Mouse (Mus musculus): ENCODE measurements at regions not wholly inside any gene's neighbourhood (a gene's known extent, or its start where the extent isn't known, plus 50 kb on each side); places are given as distances from the start of the nearest gene placed in this dataset.
A peak's percentile ranks its signal among the peaks of the same experiment; 100 is the strongest.

DNA sequence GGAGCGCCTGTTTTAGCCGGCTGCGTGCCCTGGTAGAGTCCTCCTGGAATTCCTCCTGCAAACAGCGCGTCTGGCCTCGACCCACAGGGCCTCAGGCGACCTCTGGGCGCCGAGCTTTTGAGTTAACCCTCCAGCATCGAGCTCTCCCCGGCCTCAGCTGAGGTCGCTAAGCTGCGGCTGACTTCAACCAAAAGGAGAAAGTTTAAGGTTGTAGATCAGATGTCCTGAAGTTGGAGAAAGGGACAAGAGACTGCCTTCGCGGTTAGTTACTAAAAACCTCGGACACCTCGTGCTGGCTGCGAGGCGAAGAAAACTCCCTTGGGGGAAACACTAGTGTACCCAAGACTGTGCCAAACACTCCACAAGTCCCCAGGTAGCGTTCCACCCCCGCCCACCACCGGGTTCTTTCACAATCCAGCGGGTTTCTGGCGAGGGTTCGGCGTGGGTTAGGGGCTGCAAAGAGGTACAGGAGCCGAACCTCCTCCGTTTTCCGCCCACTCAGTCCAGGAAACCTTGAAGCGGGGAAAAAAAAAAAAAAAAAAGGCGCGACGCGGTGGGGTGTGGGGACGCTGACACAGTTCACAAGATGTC, 78.9 kb downstream of the Kcnrg start:
- Histone ChIP-seq H3K27me3 (ENCODE audit: insufficient read depth, low read length) (peaks cover 45% of the 10 kb centered on the region), H3K36me3 (ENCODE audit: insufficient read depth, low read length) (no peaks in the 10 kb centered on the region), H3K27ac (ENCODE audit: low read depth, low read length) (no peak overlapping the region), H3K4me3 (ENCODE audit: low read depth, low read length) (peak overlapping the region; percentile 2; the same call in 1 of the 2 replicates), H3K9me3 (ENCODE audit: low read length) (no peaks in the 10 kb centered on the region), H3K4me2 (ENCODE audit: low read depth, low read length, poor library complexity, severe bottlenecking) (peak overlapping the region; percentile 28), H3K4me1 (ENCODE audit: insufficient read depth, low read length) (0 out of 2 replicates have a peak, but pooled peaks cover 3% of the 10 kb centered on the region), H3K9ac (replicated peaks; ENCODE audit: low read length, poor library complexity, severe bottlenecking) (no peak overlapping the region)
- no peak for DNase-seq (ENCODE audit: low spot score)
- no peak for TF ChIP-seq CTCF (IDR thresholded peaks at IDR 0.05)
- WGBS = under 1% methylated on average over 35 of the region's 35 CpGs
- ATAC-seq (ENCODE audit: low FRiP score) = no peak

DNA sequence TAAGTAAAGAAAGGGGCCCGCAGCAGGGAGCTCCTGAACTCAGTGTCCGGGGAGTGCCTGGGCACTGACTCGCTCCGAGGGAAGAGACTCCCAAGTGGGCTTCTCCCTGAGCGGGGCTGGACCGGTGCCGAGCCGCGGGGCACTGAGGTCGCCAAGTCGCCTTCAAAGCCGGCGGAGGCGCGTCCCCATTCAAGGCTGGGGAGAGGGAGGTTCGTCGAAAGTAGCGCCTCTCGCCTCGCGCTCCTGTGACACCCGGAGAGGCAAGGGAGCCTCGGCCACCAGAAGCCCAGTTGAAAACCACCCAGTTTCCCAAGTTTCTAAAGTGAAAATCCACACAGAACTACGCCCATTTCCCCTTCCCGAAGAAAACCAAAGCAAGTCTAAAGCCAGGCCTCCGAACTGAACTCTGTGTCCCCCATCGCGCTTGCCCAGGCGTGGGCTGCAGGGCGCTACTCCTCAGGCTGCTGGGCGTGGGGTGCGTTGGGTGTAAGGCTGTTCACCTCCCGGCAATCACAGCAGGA, 79.6 kb downstream of the Kcnrg start:
- Histone ChIP-seq H3K27ac (ENCODE audit: low read depth, low read length) (no peak overlapping the region), H3K36me3 (ENCODE audit: insufficient read depth, low read length) (no peaks in the 10 kb centered on the region), H3K9me3 (ENCODE audit: low read length) (no peaks in the 10 kb centered on the region), H3K4me1 (ENCODE audit: insufficient read depth, low read length) (0 out of 2 replicates have a peak, but pooled peaks cover 3% of the 10 kb centered on the region), H3K4me2 (ENCODE audit: low read depth, low read length, poor library complexity, severe bottlenecking) (peak overlapping the region; percentile 28), H3K27me3 (ENCODE audit: insufficient read depth, low read length) (peaks cover 45% of the 10 kb centered on the region), H3K9ac (replicated peaks; ENCODE audit: low read length, poor library complexity, severe bottlenecking) (no peak overlapping the region), H3K4me3 (ENCODE audit: low read depth, low read length) (peak overlapping the region; percentile 6; the same call in 1 of the 2 replicates)
- no peak for TF ChIP-seq CTCF (IDR thresholded peaks at IDR 0.05)
- DNase-seq (ENCODE audit: low spot score) (no peak), ATAC-seq (ENCODE audit: low FRiP score) (no peak)
- WGBS = under 1% methylated on average over 33 of the region's 33 CpGs

DNA sequence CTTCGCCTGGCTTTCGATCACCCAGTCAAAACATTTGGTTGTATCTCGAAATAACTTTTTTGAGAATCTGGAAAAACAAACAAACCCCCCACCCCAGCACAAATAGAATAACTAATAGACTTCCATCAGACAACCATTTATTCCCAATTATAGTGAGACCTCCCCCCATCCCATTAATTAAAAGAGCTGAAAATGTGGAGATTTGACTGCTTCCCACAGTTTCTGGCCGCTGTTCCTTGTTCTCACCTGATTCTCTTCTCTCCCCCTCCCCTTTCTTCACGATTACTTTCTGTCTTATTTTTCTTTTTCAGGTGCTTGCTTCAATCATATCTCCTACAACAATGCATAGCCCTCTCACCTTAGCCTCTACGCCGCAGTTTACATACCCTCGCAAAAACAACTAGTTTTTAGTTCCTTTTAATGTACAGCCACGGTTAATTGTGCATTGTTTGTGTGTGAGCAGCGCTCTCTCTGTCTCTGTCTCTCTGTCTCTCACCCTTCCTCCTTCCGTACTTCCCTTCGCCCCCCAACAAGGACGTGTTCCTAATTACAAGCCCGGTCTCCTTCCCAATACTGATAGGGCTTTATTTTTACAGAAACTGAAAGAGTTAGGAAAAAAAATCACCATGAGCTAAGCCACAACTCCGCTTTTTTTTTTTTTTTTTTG, 80.2 kb downstream of the Kcnrg start:
- peak overlapping the region; percentile 28 for H3K4me2 ChIP-seq (ENCODE audit: low read depth, low read length, poor library complexity, severe bottlenecking)
- no peaks in the 10 kb centered on the region for H3K9me3 ChIP-seq (ENCODE audit: low read length)
- WGBS = 2% methylated on average over 15 of the region's 15 CpGs
- H3K9ac ChIP-seq (replicated peaks; ENCODE audit: low read length, poor library complexity, severe bottlenecking) = no peak overlapping the region
- DNase-seq (ENCODE audit: low spot score) (no peak), ATAC-seq (ENCODE audit: low FRiP score) (no peak)
- peaks cover 45% of the 10 kb centered on the region for H3K27me3 ChIP-seq (ENCODE audit: insufficient read depth, low read length)
- TF ChIP-seq CTCF (IDR thresholded peaks at IDR 0.05) = no peak
- 0 out of 2 replicates have a peak overlapping the region, but pooled peaks have one; percentile 6 for H3K4me3 ChIP-seq (ENCODE audit: low read depth, low read length)
- no peak overlapping the region for H3K27ac ChIP-seq (ENCODE audit: low read depth, low read length)
- 0 out of 2 replicates have a peak, but pooled peaks cover 3% of the 10 kb centered on the region for H3K4me1 ChIP-seq (ENCODE audit: insufficient read depth, low read length)
- H3K36me3 ChIP-seq (ENCODE audit: insufficient read depth, low read length) = no peaks in the 10 kb centered on the region

DNA sequence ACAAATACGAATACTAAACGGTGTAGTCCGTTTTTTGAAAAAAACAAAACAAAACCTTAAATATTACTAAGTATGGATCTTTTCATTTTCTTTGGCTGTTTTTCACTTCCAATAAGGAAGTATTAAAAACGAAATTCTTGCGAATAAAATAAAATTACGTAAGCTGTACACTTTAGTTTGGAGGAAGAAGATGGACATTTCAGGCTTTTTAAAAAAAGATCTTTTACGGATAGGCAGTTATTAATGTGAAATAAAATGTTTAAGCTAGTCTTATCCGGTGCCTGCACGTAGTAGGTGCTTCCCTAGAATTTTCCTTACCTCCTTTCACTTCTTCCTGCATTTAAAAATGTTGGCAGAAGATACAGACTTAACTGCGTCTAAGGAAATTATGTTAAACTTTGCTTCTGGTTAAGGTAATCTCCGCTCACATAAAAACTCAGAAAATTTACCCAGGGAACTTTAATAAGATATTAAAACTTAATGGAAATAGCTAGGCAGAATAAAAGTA, 80.8 kb downstream of the Kcnrg start:
- Histone ChIP-seq H3K9ac (replicated peaks; ENCODE audit: low read length, poor library complexity, severe bottlenecking) (no peak overlapping the region), H3K4me3 (ENCODE audit: low read depth, low read length) (no peak overlapping the region), H3K27me3 (ENCODE audit: insufficient read depth, low read length) (peaks cover 43% of the 10 kb centered on the region), H3K36me3 (ENCODE audit: insufficient read depth, low read length) (no peaks in the 10 kb centered on the region), H3K27ac (ENCODE audit: low read depth, low read length) (no peak overlapping the region), H3K4me2 (ENCODE audit: low read depth, low read length, poor library complexity, severe bottlenecking) (no peak overlapping the region), H3K4me1 (ENCODE audit: insufficient read depth, low read length) (0 out of 2 replicates have a peak, but pooled peaks cover 3% of the 10 kb centered on the region), H3K9me3 (ENCODE audit: low read length) (no peaks in the 10 kb centered on the region)
- TF ChIP-seq CTCF (IDR thresholded peaks at IDR 0.05) = no peak
- 4% methylated on average over 11 of the region's 11 CpGs for WGBS
- ATAC-seq (ENCODE audit: low FRiP score) = no peak
- no peak for DNase-seq (ENCODE audit: low spot score)

DNA sequence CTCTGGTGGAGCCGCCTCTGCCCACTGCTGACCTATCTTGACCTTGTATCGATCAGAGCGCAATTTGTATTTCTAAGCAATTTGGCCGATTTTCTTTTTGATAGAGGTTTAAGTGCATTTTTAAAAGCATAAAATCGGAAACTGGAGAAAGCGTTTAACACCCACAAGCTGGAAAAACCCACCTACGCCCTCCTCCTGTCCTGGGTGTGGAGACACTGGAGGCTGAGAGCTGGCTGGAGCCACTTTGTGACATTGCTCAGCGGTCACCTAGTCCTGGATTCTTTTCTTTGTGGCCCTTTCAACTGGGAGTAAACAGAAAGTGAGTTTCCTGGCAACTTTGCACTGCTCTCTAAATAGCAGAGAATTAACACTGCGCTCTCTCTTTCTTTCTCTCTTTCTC, 81.4 kb downstream of the Kcnrg start:
- no peak overlapping the region for H3K9ac ChIP-seq (replicated peaks; ENCODE audit: low read length, poor library complexity, severe bottlenecking)
- H3K4me2 ChIP-seq (ENCODE audit: low read depth, low read length, poor library complexity, severe bottlenecking) = no peak overlapping the region
- ATAC-seq (ENCODE audit: low FRiP score) (no peak), DNase-seq (ENCODE audit: low spot score) (no peak)
- WGBS = 2% methylated on average over 9 of the region's 9 CpGs
- H3K27me3 ChIP-seq (ENCODE audit: insufficient read depth, low read length) = peaks cover 37% of the 10 kb centered on the region
- no peak for TF ChIP-seq CTCF (IDR thresholded peaks at IDR 0.05)
- no peaks in the 10 kb centered on the region for H3K36me3 ChIP-seq (ENCODE audit: insufficient read depth, low read length)
- H3K4me1 ChIP-seq (ENCODE audit: insufficient read depth, low read length) = 0 out of 2 replicates have a peak, but pooled peaks cover 3% of the 10 kb centered on the region
- H3K27ac ChIP-seq (ENCODE audit: low read depth, low read length) = no peak overlapping the region
- no peak overlapping the region for H3K4me3 ChIP-seq (ENCODE audit: low read depth, low read length)
- H3K9me3 ChIP-seq (ENCODE audit: low read length) = no peaks in the 10 kb centered on the region

DNA sequence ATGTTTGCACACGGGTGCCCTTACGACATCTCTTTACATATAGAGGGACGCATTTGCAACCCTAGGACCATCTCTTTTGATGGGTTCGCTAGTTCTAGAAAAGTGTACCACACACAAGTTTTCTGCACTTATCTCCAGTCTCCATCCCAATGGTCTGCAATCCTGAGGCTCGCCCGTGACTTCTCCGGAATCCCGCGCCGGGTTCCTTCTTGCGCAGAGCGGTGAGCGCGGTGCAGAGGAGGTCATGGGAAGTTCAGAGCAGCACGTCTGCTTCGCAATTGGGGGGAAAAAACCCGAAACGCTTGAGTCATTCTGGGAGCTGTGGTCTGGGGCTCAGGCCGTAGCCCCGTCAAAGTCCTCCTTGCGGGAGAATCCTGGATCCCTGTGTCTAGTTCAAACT, 82.0 kb downstream of the Kcnrg start:
- Histone ChIP-seq H3K9ac (replicated peaks; ENCODE audit: low read length, poor library complexity, severe bottlenecking) (no peak overlapping the region), H3K27ac (ENCODE audit: low read depth, low read length) (no peak overlapping the region), H3K4me1 (ENCODE audit: insufficient read depth, low read length) (0 out of 2 replicates have a peak, but pooled peaks cover 3% of the 10 kb centered on the region), H3K27me3 (ENCODE audit: insufficient read depth, low read length) (peaks cover 35% of the 10 kb centered on the region), H3K4me3 (ENCODE audit: low read depth, low read length) (0 out of 2 replicates have a peak overlapping the region, but pooled peaks have one; percentile 10), H3K9me3 (ENCODE audit: low read length) (no peaks in the 10 kb centered on the region), H3K36me3 (ENCODE audit: insufficient read depth, low read length) (no peaks in the 10 kb centered on the region), H3K4me2 (ENCODE audit: low read depth, low read length, poor library complexity, severe bottlenecking) (no peak overlapping the region)
- ATAC-seq (ENCODE audit: low FRiP score) (no peak), DNase-seq (ENCODE audit: low spot score) (no peak)
- 2% methylated on average over 21 of the region's 21 CpGs for WGBS
- TF ChIP-seq CTCF (IDR thresholded peaks at IDR 0.05) = no peak
